Mouse (Mus musculus) fat pad, adult 2 months (tissue): Measurements from ENCODE around the gene Negr1.

ENCODE experiments used
- DNase-seq: peaks from one replicate; pipeline ENCODE4 v3.0.0-alpha.2; 2011; ENCODE audit warnings: low read depth, low spot score; ENCODE audit errors: extremely low read depth

Gene Negr1

GRCm38 (mm10) chr3:157203573-157203972, 642.0 kb downstream of the Negr1 start:
- DNase-seq: no peak

- no peak for DNase-seq
Observed at GRCm38 (mm10) chr3:157206752-157207151, 645.2 kb downstream of the Negr1 start.

GRCm38 (mm10) chr3:157208966-157209365, 647.4 kb downstream of the Negr1 start:
- no peak for DNase-seq

GRCm38 (mm10) chr3:157209386-157209785, 647.8 kb downstream of the Negr1 start:
- DNase-seq: no peak

GRCm38 (mm10) chr3:157215937-157216719, 654.5 kb downstream of the Negr1 start:
- DNase-seq: no peak

GRCm38 (mm10) chr3:157217794-157218193, 656.2 kb downstream of the Negr1 start:
- DNase-seq: no peak

GRCm38 (mm10) chr3:157224920-157225319, 663.3 kb downstream of the Negr1 start:
- DNase-seq: no peak

GRCm38 (mm10) chr3:157232723-157233122, 671.1 kb downstream of the Negr1 start:
- no peak for DNase-seq

- DNase-seq: no peak
Observed at GRCm38 (mm10) chr3:157240240-157240639, 678.6 kb downstream of the Negr1 start.

- no peak for DNase-seq
Observed at GRCm38 (mm10) chr3:157255446-157255845, 693.9 kb downstream of the Negr1 start.

- DNase-seq: no peak
Observed at GRCm38 (mm10) chr3:157255863-157256262, 694.3 kb downstream of the Negr1 start.

GRCm38 (mm10) chr3:157268742-157269141, 707.1 kb downstream of the Negr1 start:
- DNase-seq: no peak

- no peak for DNase-seq
Observed at GRCm38 (mm10) chr3:157272379-157272778, 710.8 kb downstream of the Negr1 start.

GRCm38 (mm10) chr3:157274143-157274542, 712.5 kb downstream of the Negr1 start:
- DNase-seq: no peak

GRCm38 (mm10) chr3:157279717-157280116, 718.1 kb downstream of the Negr1 start:
- DNase-seq: no peak

- DNase-seq: no peak
Observed at GRCm38 (mm10) chr3:157281259-157281658, 719.7 kb downstream of the Negr1 start.

- DNase-seq: no peak
Observed at GRCm38 (mm10) chr3:157291286-157291685, 729.7 kb downstream of the Negr1 start.

- DNase-seq: no peak
Observed at GRCm38 (mm10) chr3:157297216-157297615, 735.6 kb downstream of the Negr1 start.

- no peak for DNase-seq
Observed at GRCm38 (mm10) chr3:157303430-157304116, 742.0 kb downstream of the Negr1 start.

GRCm38 (mm10) chr3:157321081-157321573, 759.5 kb downstream of the Negr1 start:
- no peak for DNase-seq

- DNase-seq: no peak
Observed at GRCm38 (mm10) chr3:157321834-157322233, 760.2 kb downstream of the Negr1 start.

- DNase-seq: no peak
Observed at GRCm38 (mm10) chr3:157334169-157334568, 772.6 kb downstream of the Negr1 start.
